Mouse (Mus musculus) ES-Bruce4 (cell line): ENCODE results near the gene Greb1.

Source experiments
- CTCF ChIP-seq: IDR thresholded peaks from one replicate; pipeline ENCODE4 v1.8.1; 2011; ENCODE audit warnings: low read depth, low read length
- EP300 ChIP-seq: IDR thresholded peaks from 2 replicates; pipeline ENCODE4 v1.6.1; 2011; ENCODE audit warnings: low read depth, low read length; ENCODE audit not compliant: insufficient read depth

DNA sequence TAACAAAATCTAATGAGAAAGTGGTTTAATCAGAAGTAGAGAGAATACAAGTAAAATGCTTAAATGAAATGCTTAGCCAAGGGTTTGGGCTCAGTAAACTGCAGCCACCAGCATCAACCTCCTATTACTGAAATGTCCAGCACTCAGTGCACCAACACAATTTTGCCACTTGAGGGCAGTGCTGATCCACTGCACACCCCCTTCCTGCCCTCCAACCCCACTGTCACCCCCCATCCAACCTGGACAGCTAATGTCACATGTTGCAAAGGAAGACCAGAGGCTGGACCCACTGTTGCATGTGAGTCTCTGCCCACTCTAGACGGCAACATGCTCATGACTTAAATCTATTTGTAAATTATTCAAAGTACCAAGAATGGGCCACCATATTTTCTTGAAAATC, 83.0 kb downstream of the Greb1 start:
- TF ChIP-seq EP300 (no peak), CTCF (peak; percentile 97)
